Mouse (Mus musculus) Patski (cell line): ENCODE measurements at regions not wholly inside any gene's neighbourhood (a gene's known extent, or its start where the extent isn't known, plus 50 kb on each side); places are given as distances from the start of the nearest gene placed in this dataset.

Experiments used
- ATAC-seq: fragments of 100-300 bp; one replicate; pipeline ENCODE4 v1.8.0; 2021
- CTCF ChIA-PET: fragments of 350-600 bp; sonication (Branson Sonifier 250); formaldehyde crosslinking; loops from one replicate; lab custom pipeline; 2022; ENCODE audit warnings: inconsistent platforms; lab: Charles Lee
- POLR2A ChIA-PET: fragments of 350-600 bp; sonication (Branson Sonifier 250); formaldehyde crosslinking; loops from one replicate; lab custom pipeline; 2022; ENCODE audit warnings: antibody characterized with exemption, inconsistent platforms; lab: Charles Lee
- DNase-seq: peaks from one replicate; pipeline ENCODE4 v3.0.0-alpha.2; 2011; ENCODE audit warnings: low read depth, low spot score
- H3K27me3 ChIP-seq: fragments of 371-371 bp; one replicate; pipeline ENCODE4 v1.5.1; 2021
- CTCF ChIP-seq: fragments of 100-300 bp; IDR thresholded peaks from one replicate; pipeline ENCODE4 v1.5.1; 2021
- in situ Hi-C: fragments of 300-500 bp; cut with MboI; formaldehyde crosslinking; loops from 3 replicates; pipeline ENCODE4 v1.11.1; 2018; ENCODE audit warnings: low pct_unique_long_range_greater_than_20kb, mixed read lengths

GRCm38 (mm10) chrX:166671853-166672252 lies 86.3 kb upstream of the Egfl6 start:
- CTCF ChIA-PET, result interaction anchor here (0.9 kb wide), 1 partner anchor 11 kb away, joined by 3 read pairs; no protein-coding TSS in a partner anchor
- TF ChIP-seq CTCF, result no peak
- in situ Hi-C loops, result no loop called here
- DNase-seq, result no peak
- POLR2A ChIA-PET, result interaction anchor here (0.6 kb wide), 2 partner anchors 201 to 303 kb away, joined by 3 to 4 read pairs; no protein-coding TSS in a partner anchor
- H3K27me3 ChIP-seq, result peaks cover 5% of the 10 kb centered on the region
- no peak for ATAC-seq

DNA sequence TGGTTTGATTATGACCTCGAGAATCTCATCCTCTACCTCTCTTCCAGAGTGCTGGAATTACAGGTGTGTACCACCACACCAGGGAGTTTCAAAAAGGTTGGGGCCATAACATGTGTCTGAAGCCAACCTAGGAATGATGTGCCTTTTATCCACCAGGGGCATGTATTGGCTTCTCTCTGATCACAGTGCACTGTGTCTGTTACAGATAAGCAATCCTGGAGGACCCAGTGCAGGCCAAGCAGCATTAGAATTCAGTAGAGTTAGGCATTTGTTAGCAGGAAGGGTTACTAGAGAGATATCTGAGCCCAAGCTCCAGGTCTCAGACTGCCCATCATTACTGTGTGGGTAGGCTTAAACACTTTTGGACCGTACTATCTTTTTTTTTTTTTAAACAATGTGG lies 80.8 kb upstream of the Egfl6 start:
- no peak for DNase-seq
- CTCF ChIA-PET, result no interaction called here
- in situ Hi-C loops, result loop anchor here (10.0 kb wide), 2 partner anchors 438 to 568 kb away; no protein-coding TSS in a partner anchor
- H3K27me3 ChIP-seq, result no peaks in the 10 kb centered on the region
- TF ChIP-seq CTCF, result no peak
- POLR2A ChIA-PET, result no interaction called here
- no peak for ATAC-seq

GRCm38 (mm10) chrX:166661808-166662207 lies 76.3 kb upstream of the Egfl6 start:
- ATAC-seq (peak; percentile 95), DNase-seq (peak; percentile 30)
- H3K27me3 ChIP-seq, result no peaks in the 10 kb centered on the region
- ChIA-PET CTCF (interaction anchor here (0.8 to 1.6 kb wide), 5 partner anchors 11 to 562 kb away, joined by 3 read pairs; no protein-coding TSS in a partner anchor), POLR2A (interaction anchor here (0.6 to 1.4 kb wide), 3 partner anchors 546 to 572 kb away, joined by 5 to 6 read pairs (median 5); no protein-coding TSS in a partner anchor)
- TF ChIP-seq CTCF, result no peak
- in situ Hi-C loops, result loop anchor here (10.0 kb wide), 2 partner anchors 443 to 573 kb away; no protein-coding TSS in a partner anchor

DNA sequence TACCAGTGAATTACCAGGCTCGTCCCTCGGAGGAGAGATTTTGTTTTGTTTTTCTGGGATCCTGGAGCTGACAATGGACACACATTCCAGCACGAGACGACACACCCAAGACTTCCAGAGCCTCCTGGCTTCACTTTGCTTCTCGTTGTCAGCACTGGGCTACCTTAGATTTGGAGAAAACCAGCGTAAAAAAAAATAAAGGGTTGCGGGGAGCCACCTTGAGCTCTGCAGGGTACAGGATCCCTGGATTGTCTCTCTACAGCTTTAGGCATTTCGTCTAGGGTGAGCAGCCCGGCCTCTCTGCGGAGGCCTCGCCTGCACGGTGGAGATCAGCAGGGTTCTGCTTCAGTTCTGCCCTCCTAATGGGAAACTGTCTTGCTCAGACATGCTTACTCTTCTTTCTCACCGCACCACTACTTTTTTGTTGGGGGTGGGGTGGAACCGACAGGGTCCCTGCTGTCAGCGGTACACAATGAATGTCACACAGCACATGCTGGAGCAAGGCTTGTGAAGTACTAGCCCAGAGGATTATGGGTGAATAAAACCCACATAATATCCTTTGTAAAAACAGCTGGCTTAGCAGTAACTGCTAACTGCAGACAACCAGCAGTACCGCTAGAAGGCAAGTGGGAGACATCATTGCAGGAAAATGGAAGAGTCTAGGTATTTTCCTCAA lies 75.7 kb upstream of the Egfl6 start:
- peak; percentile 30 for DNase-seq
- no peak for TF ChIP-seq CTCF
- ATAC-seq, result peak; percentile 40
- POLR2A ChIA-PET, result interaction anchor here (1.1 to 1.4 kb wide), 2 partner anchors 546 to 572 kb away, joined by 5 to 6 read pairs; no protein-coding TSS in a partner anchor
- no peaks in the 10 kb centered on the region for H3K27me3 ChIP-seq
- CTCF ChIA-PET, result interaction anchor here (0.8 to 1.8 kb wide), 8 partner anchors 11 to 572 kb away, joined by 3 to 18 read pairs (median 3); no protein-coding TSS in a partner anchor
- in situ Hi-C loops, result loop anchor here (10.0 kb wide), 2 partner anchors 444 to 574 kb away; no protein-coding TSS in a partner anchor

GRCm38 (mm10) chrX:166660715-166661042 lies 75.2 kb upstream of the Egfl6 start:
- no peak for ATAC-seq
- H3K27me3 ChIP-seq, result no peaks in the 10 kb centered on the region
- DNase-seq, result no peak
- ChIA-PET CTCF (interaction anchor here (0.9 to 1.8 kb wide), 7 partner anchors 12 to 573 kb away, joined by 3 to 18 read pairs (median 3); no protein-coding TSS in a partner anchor), POLR2A (interaction anchor here (1.4 kb wide), 1 partner anchor 573 kb away, joined by 6 read pairs; no protein-coding TSS in a partner anchor)
- peak; percentile 81 for TF ChIP-seq CTCF
- in situ Hi-C loops, result loop anchor here (10.0 kb wide), 2 partner anchors 444 to 574 kb away; no protein-coding TSS in a partner anchor

- in situ Hi-C loops, result loop anchor here (5.0 to 10.0 kb wide), 3 partner anchors 215 to 485 kb away; no protein-coding TSS in a partner anchor
- POLR2A ChIA-PET, result no interaction called here
- H3K27me3 ChIP-seq, result peaks cover 8% of the 10 kb centered on the region
- peak; percentile 84 for TF ChIP-seq CTCF
- CTCF ChIA-PET, result interaction anchor here (1.0 to 1.5 kb wide), 4 partner anchors 176 to 485 kb away, joined by 3 to 8 read pairs (median 4); no protein-coding TSS in a partner anchor
- ATAC-seq (no peak), DNase-seq (no peak)
Measured at GRCm38 (mm10) chrX:166652400-166652799, 66.9 kb upstream of the Egfl6 start.

GRCm38 (mm10) chrX:166645713-166646112 lies 60.2 kb upstream of the Egfl6 start:
- no peaks in the 10 kb centered on the region for H3K27me3 ChIP-seq
- ATAC-seq, result no peak
- CTCF ChIA-PET, result no interaction called here
- in situ Hi-C loops, result no loop called here
- POLR2A ChIA-PET, result no interaction called here
- DNase-seq, result no peak
- no peak for TF ChIP-seq CTCF

DNA sequence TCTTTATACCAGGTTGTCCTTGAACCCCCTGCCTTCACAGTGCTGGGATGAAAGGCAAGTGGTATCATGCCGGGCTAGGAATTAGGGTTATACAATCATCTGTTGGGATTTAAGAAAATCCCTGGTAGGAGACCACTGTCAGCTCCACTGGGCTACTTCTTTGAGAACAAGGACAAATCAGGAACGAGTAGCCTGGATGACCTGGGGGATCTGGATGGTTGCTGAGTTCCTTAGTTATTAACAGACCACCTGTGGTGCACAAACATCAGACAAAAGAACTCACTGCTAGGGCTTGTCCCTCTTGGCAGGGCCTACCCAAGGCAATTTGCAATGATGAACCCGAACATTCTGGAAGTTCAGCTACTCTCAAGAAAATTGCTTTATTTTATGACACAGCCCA lies 55.7 kb upstream of the Egfl6 start:
- DNase-seq, result no peak
- peaks cover 6% of the 10 kb centered on the region for H3K27me3 ChIP-seq
- CTCF ChIA-PET, result no interaction called here
- in situ Hi-C loops, result no loop called here
- POLR2A ChIA-PET, result no interaction called here
- ATAC-seq, result no peak
- TF ChIP-seq CTCF, result no peak

DNA sequence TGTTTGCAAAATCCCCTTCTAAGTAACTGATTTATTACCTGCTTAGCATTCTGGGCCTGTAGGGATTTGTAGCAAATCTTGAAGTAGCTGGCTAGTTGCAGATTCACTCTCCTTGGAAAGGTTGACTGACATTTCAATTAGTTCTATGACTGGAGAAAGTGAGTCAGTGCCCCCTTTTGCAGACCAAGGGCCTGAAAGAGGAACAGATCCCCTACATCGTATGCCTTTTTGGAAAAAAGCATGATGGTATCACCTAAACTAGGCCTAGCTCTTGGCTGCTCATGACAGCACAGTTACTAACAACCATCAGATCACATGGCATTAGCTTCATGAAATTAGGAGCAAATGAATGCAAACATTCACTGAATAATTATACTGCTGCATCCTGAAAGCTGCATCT lies 54.7 kb upstream of the Egfl6 start:
- in situ Hi-C loops, result no loop called here
- no peak for ATAC-seq
- POLR2A ChIA-PET, result no interaction called here
- peaks cover 6% of the 10 kb centered on the region for H3K27me3 ChIP-seq
- DNase-seq, result no peak
- TF ChIP-seq CTCF, result no peak
- CTCF ChIA-PET, result no interaction called here
